Mouse (Mus musculus): ENCODE measurements at regions not wholly inside any gene's neighbourhood (a gene's known extent, or its start where the extent isn't known, plus 50 kb on each side); places are given as distances from the start of the nearest gene placed in this dataset.

- no peak for DNase-seq (ENCODE audit: low spot score)
Observed at GRCm38 (mm10) chr2:75061456-75062188, 236.0 kb downstream of the Mtx2 start.

- DNase-seq (ENCODE audit: low spot score): no peak
Observed at GRCm38 (mm10) chr2:75062189-75062510, 236.5 kb downstream of the Mtx2 start.

- no peak for DNase-seq (ENCODE audit: low spot score)
Observed at GRCm38 (mm10) chr2:75064406-75065115, 239.0 kb downstream of the Mtx2 start.

GRCm38 (mm10) chr2:75065304-75065703 is 239.7 kb downstream of the Mtx2 start:
- no peak for DNase-seq (ENCODE audit: low spot score)

GRCm38 (mm10) chr2:75069321-75069720 is 243.7 kb downstream of the Mtx2 start:
- DNase-seq (ENCODE audit: low spot score): no peak

- no peak for DNase-seq (ENCODE audit: low spot score)
Observed at GRCm38 (mm10) chr2:75072021-75072420, 246.4 kb downstream of the Mtx2 start.

- no peak for DNase-seq (ENCODE audit: low spot score)
Observed at GRCm38 (mm10) chr2:75072471-75072870, 246.9 kb downstream of the Mtx2 start.

- DNase-seq (ENCODE audit: low spot score): no peak
Observed at GRCm38 (mm10) chr2:75073178-75073577, 247.6 kb downstream of the Mtx2 start.

- DNase-seq (ENCODE audit: low spot score): no peak
Observed at GRCm38 (mm10) chr2:75087164-75087563, 261.6 kb downstream of the Mtx2 start.

GRCm38 (mm10) chr2:75089186-75089585 is 263.6 kb downstream of the Mtx2 start:
- DNase-seq (ENCODE audit: low spot score): no peak

GRCm38 (mm10) chr2:75089616-75090015 is 264.0 kb downstream of the Mtx2 start:
- no peak for DNase-seq (ENCODE audit: low spot score)

- no peak for DNase-seq (ENCODE audit: low spot score)
Observed at GRCm38 (mm10) chr2:75090439-75090838, 264.8 kb downstream of the Mtx2 start.

- no peak for DNase-seq (ENCODE audit: low spot score)
Observed at GRCm38 (mm10) chr2:75101501-75101900, 275.9 kb downstream of the Mtx2 start.

GRCm38 (mm10) chr2:75112751-75113150 is 287.1 kb downstream of the Mtx2 start:
- no peak for DNase-seq (ENCODE audit: low spot score)

GRCm38 (mm10) chr2:75114375-75114774 is 288.8 kb downstream of the Mtx2 start:
- DNase-seq (ENCODE audit: low spot score): no peak

- DNase-seq (ENCODE audit: low spot score): no peak
Observed at GRCm38 (mm10) chr2:75118348-75118926, 292.8 kb downstream of the Mtx2 start.

GRCm38 (mm10) chr2:75119599-75119998 is 294.0 kb downstream of the Mtx2 start:
- DNase-seq (ENCODE audit: low spot score): no peak

- no peak for DNase-seq (ENCODE audit: low spot score)
Observed at GRCm38 (mm10) chr2:75133298-75134080, 307.9 kb downstream of the Mtx2 start.

- DNase-seq (ENCODE audit: low spot score): no peak
Observed at GRCm38 (mm10) chr2:75136618-75137017, 311.0 kb downstream of the Mtx2 start.

GRCm38 (mm10) chr2:75137133-75137982 is 311.8 kb downstream of the Mtx2 start:
- DNase-seq (ENCODE audit: low spot score): no peak

All from gastrocnemius, adult 18-20 months (tissue).